Mouse (Mus musculus) limb, embryonic 14.5 days (tissue): Measurements from ENCODE around the gene Gabra1. TPM values are rescaled to one million over a fixed set of nuclear protein-coding genes. Genes with fewer than 3 reads are reported as not detected.

Experiments
- ATAC-seq: fragments of 200-750 bp; cut with Nextera tagmentation; 2 replicates; pipeline ENCODE4 v1.8.0; 2017; ENCODE audit warnings: low read depth, moderate number of reproducible peaks, moderate TSS enrichment; ENCODE audit not compliant: low FRiP score
- DNase-seq: peaks from one replicate; pipeline ENCODE4 v3.0.0-alpha.2; 2015; ENCODE audit warnings: low spot score
- H3K27ac ChIP-seq: fragments of 300-500 bp; sonication (generic); replicated peaks from 2 replicates; pipeline ENCODE4 v1.5.1; 2014; ENCODE audit warnings: low read depth, mild to moderate bottlenecking, low read length, moderate library complexity, mixed read lengths
- H3K27me3 ChIP-seq: fragments of 300-500 bp; sonication (generic); 2 replicates; pipeline ENCODE4 v1.6.1; 2014; ENCODE audit warnings: low read length, mixed read lengths; ENCODE audit not compliant: control insufficient read depth, insufficient read depth
- H3K36me3 ChIP-seq: fragments of 300-500 bp; sonication (generic); 2 replicates; pipeline ENCODE4 v1.6.1; 2014; ENCODE audit warnings: mild to moderate bottlenecking, low read length, moderate library complexity, mixed read lengths; ENCODE audit not compliant: control insufficient read depth, insufficient read depth
- H3K4me1 ChIP-seq: fragments of 300-500 bp; sonication (generic); 2 replicates; pipeline ENCODE4 v1.6.1; 2014; ENCODE audit warnings: antibody characterized with exemption, low read length, mixed read lengths; ENCODE audit not compliant: control insufficient read depth, insufficient read depth
- H3K4me2 ChIP-seq: fragments of 300-500 bp; sonication (generic); replicated peaks from 2 replicates; pipeline ENCODE4 v1.6.1; 2014; ENCODE audit warnings: low read depth, mild to moderate bottlenecking, low read length, moderate library complexity; ENCODE audit not compliant: severe bottlenecking
- H3K4me3 ChIP-seq: fragments of 300-500 bp; sonication (generic); replicated peaks from 2 replicates; pipeline ENCODE4 v1.5.1; 2014; ENCODE audit warnings: low read length
- H3K9ac ChIP-seq: fragments of 300-500 bp; sonication (generic); 2 replicates; pipeline ENCODE4 v1.6.1; 2014; ENCODE audit warnings: mild to moderate bottlenecking, low read depth, low read length, moderate library complexity; ENCODE audit not compliant: severe bottlenecking
- H3K9me3 ChIP-seq: fragments of 300-500 bp; sonication (generic); 2 replicates; pipeline ENCODE4 v1.6.1; 2016; ENCODE audit warnings: low read length; ENCODE audit not compliant: control insufficient read depth
- POLR2A ChIP-seq: fragments of 200-500 bp; IDR thresholded peaks from 2 replicates; pipeline ENCODE4 v1.8.0; 2012; ENCODE audit warnings: inconsistent platforms, mild to moderate bottlenecking, moderate library complexity, borderline replicate concordance; ENCODE audit not compliant: insufficient read depth, insufficient read length; ENCODE audit errors: extremely low read depth
- WGBS: fragments of 180-500 bp; shearing (Covaris S2); extraction: QIAGEN DNeasy Blood & Tissue Kit; methylation state at CpG from one replicate; pipeline ENCODE4 v1.1.7; 2014; 5-methylcytosine and 5-hydroxymethylcytosine counted together
- polyA plus RNA-seq, 2 experiments: library from polyadenylated mRNA; depleted of rRNA in 1 of 2; stranded (reverse) in 1 of 2; unstranded in 1 of 2; fragments of >200 nt; fragmentation: Nextera tagmentation in 1 of 2; extraction: Ambion mirVana in 1 of 2; gene quantifications; 2 replicates each; pipeline versions ENCODE4 v1.2.1 to v1.2.3; 2012 to 2014

Gene Gabra1
- polyA plus RNA-seq, 2 experiments: 0.83 to 2.8 TPM

DNA sequence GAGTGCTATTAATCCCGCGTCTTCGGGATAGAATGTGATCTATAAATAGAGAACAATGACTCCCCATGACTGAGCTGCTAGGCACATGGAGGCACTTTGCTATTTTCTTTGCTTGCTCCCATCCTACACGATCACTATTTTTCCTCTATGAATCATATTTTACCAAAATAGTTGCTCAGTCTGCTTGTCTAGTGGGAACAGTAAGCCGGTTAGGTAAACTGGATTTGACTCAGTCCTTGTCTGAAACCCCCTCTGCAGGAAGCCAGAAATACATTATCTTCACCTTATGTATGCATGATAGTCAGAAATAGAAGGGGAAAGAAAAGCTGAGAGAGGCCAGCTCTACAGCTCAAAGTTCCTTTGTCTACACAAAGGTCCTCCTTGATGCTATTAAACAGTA is 31.3 kb downstream of the Gabra1 start:
- ATAC-seq (no peak), DNase-seq (no peak)
- H3K9ac ChIP-seq: no peak overlapping the region
- no peaks in the 10 kb centered on the region for H3K27me3 ChIP-seq
- H3K4me2 ChIP-seq: no peak overlapping the region
- TF ChIP-seq POLR2A: no peak
- no peak overlapping the region for H3K27ac ChIP-seq
- no peaks in the 10 kb centered on the region for H3K9me3 ChIP-seq
- no peaks in the 10 kb centered on the region for H3K36me3 ChIP-seq
- 93% methylated on average over 5 of the region's 5 CpGs for WGBS
- no peak overlapping the region for H3K4me3 ChIP-seq
- H3K4me1 ChIP-seq: no peaks in the 10 kb centered on the region

DNA sequence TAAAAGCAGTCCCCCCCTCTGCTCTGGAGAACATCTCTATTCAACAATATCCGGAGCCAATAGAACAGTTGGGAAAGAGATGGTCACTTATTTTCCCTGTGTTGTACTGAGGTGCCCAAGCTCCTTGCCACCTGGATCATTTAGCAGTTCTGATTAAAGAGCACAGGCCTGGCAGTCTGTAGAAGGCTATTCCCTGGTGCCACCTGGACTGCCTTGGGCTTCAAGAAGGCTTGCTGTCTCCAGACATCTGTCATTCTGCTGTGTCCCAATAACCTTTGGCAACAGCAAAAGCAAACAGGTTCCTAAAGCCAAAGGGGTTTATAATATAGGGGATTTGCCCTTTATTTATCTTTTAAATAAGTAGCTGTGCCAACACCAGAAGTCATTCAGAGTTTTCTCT is 65.8 kb downstream of the Gabra1 start:
- WGBS: 85% methylated on average over 1 of the region's 1 CpGs
- no peak for TF ChIP-seq POLR2A

DNA sequence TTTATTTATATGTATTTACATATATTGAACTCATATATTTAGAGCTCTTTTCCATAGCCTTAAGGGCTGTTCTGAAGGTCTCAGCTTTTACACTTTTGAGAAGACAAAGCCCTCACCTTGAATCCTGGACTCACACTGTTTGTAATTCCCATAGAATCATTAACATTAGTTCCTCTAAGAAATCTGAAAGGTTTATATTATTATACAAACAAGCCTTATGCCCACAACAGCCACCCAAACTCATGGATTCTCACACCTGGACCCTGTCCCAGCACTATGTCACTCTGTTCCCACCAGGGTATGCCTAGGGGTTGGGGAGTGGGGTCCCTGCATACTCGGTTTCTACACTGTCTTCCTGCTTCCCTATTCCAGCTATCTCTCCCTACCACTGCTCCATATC is 72.7 kb downstream of the Gabra1 start:
- H3K4me1 ChIP-seq: no peaks in the 10 kb centered on the region
- no peak overlapping the region for H3K9ac ChIP-seq
- H3K9me3 ChIP-seq: no peaks in the 10 kb centered on the region
- no peak overlapping the region for H3K27ac ChIP-seq
- ATAC-seq (no peak), DNase-seq (no peak)
- H3K36me3 ChIP-seq: no peaks in the 10 kb centered on the region
- no peak overlapping the region for H3K4me2 ChIP-seq
- 60% methylated on average over 1 of the region's 1 CpGs for WGBS
- H3K4me3 ChIP-seq: no peak overlapping the region
- no peak for TF ChIP-seq POLR2A
- H3K27me3 ChIP-seq: no peaks in the 10 kb centered on the region

More for the DNA sequence above, 65.8 kb downstream of the Gabra1 start:
- Histone ChIP-seq H3K4me3 (no peak overlapping the region), H3K9ac (no peak overlapping the region), H3K4me1 (no peaks in the 10 kb centered on the region), H3K4me2 (no peak overlapping the region), H3K36me3 (no peaks in the 10 kb centered on the region), H3K27me3 (no peaks in the 10 kb centered on the region), H3K9me3 (no peaks in the 10 kb centered on the region), H3K27ac (no peak overlapping the region)
- DNase-seq (no peak), ATAC-seq (no peak)

DNA sequence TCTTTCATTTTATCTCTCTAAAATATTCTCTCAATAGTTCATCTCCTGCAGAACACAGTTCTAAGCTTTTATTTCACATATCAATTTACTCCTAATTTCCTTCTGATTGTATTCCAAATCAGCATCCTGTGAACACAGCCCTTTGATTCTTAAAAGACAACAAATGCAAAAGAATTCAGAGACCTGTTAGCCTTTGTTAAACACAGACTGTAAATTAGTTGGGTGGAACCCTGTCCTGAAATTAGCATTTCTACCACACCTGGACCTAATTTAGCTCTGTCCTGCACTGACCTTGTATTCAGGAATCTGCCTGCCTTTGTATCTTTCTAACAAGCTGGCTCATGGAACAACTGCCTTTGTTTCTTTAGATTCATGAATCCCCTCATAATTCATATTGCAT is 73.1 kb downstream of the Gabra1 start:
- Histone ChIP-seq H3K27me3 (no peaks in the 10 kb centered on the region), H3K36me3 (no peaks in the 10 kb centered on the region), H3K4me2 (no peak overlapping the region), H3K27ac (no peak overlapping the region), H3K9me3 (no peaks in the 10 kb centered on the region), H3K4me3 (no peak overlapping the region), H3K4me1 (no peaks in the 10 kb centered on the region), H3K9ac (no peak overlapping the region)
- ATAC-seq: no peak
- DNase-seq: no peak
- no peak for TF ChIP-seq POLR2A

DNA sequence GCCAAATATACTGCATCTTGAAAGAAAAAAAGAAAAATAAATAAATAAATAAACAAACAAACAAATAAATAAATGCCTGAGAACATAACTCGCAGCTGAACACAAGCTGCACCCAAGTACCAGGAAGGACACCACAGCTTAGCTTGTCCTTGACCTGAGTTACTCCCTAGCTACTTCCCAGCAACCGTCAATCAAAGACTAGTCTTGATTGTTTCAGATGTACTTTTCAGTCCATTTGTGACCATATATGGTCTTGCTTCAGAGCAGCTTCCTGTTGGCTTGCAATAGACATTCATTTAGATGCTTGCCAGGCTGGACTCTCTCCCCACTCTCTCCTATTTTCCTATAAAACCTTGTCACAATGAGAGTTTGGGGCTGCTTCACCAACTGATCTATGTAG is 87.2 kb downstream of the Gabra1 start:
- WGBS: 83% methylated on average over 2 of the region's 2 CpGs
- H3K4me2 ChIP-seq: no peak overlapping the region

More for the DNA sequence above, 87.2 kb downstream of the Gabra1 start:
- ATAC-seq (no peak), DNase-seq (no peak)
- Histone ChIP-seq H3K36me3 (no peaks in the 10 kb centered on the region), H3K4me3 (no peak overlapping the region), H3K27me3 (no peaks in the 10 kb centered on the region), H3K9ac (no peak overlapping the region), H3K27ac (no peak overlapping the region), H3K4me1 (no peaks in the 10 kb centered on the region), H3K9me3 (no peaks in the 10 kb centered on the region)
- TF ChIP-seq POLR2A: no peak

Other genes starting within 250 kb of the Gabra1 start
- gene Gabrg2, start 182.1 kb downstream of the Gabra1 start, polyA plus RNA-seq (2012; rRNA removed): 0.08 and 0.09 TPM in 2 replicates
- not detected in 2 replicates for gene Gabrg2, start 182.1 kb downstream of the Gabra1 start, polyA plus RNA-seq (2014; fragmentation: Nextera tagmentation; extraction: Ambion mirVana)
- not detected in 2 replicates for gene Gabra6, start 138.1 kb upstream of the Gabra1 start, polyA plus RNA-seq (2012; rRNA removed)
- gene Gabra6, start 138.1 kb upstream of the Gabra1 start, polyA plus RNA-seq (2014; fragmentation: Nextera tagmentation; extraction: Ambion mirVana): not detected in 2 replicates
- 0.61 and 0.65 TPM in 2 replicates for gene Gabrb2, start 236.8 kb upstream of the Gabra1 start, polyA plus RNA-seq (2012; rRNA removed)
- 1.5 and 1.8 TPM in 2 replicates for gene Gabrb2, start 236.8 kb upstream of the Gabra1 start, polyA plus RNA-seq (2014; fragmentation: Nextera tagmentation; extraction: Ambion mirVana)